Mouse (Mus musculus) cortical plate, adult 2 months (tissue): ENCODE results near the gene Setdb2. TPM values are rescaled to one million over a fixed set of nuclear protein-coding genes. Genes with fewer than 3 reads are reported as not detected.

Source experiments
- H3K27ac ChIP-seq: fragments of 200-500 bp; 2 replicates; pipeline ENCODE4 v1.5.1; 2012; ENCODE audit warnings: low read length, control low read depth, inconsistent platforms; ENCODE audit not compliant: insufficient read depth
- H3K4me1 ChIP-seq: fragments of 200-500 bp; 2 replicates; pipeline ENCODE4 v1.6.1; 2011; ENCODE audit warnings: low read length; ENCODE audit not compliant: control insufficient read depth, insufficient read depth
- H3K4me3 ChIP-seq: fragments of 200-500 bp; 2 replicates; pipeline ENCODE4 v1.5.1; 2011; ENCODE audit warnings: mild to moderate bottlenecking, low read length, control low read depth; ENCODE audit not compliant: insufficient read depth
- CTCF ChIP-seq: fragments of 200-500 bp; IDR thresholded peaks from 2 replicates; pipeline ENCODE4 v1.5.1; 2011; ENCODE audit warnings: mild to moderate bottlenecking, control low read depth, low read length; ENCODE audit not compliant: insufficient read depth; ENCODE audit errors: extremely low read depth
- POLR2A ChIP-seq: fragments of 200-500 bp; IDR thresholded peaks from 2 replicates; pipeline ENCODE4 v1.6.1; 2011; ENCODE audit warnings: mild to moderate bottlenecking, low read length, control low read depth; ENCODE audit not compliant: insufficient read depth; ENCODE audit errors: extremely low read depth
- polyA plus RNA-seq: library from polyadenylated mRNA; depleted of rRNA; stranded (reverse); fragments of >200 nt; gene quantifications from 2 replicates; pipeline ENCODE4 v1.2.3, GENCODE M21; 2012; rRNA removed

Gene Setdb2
- 3.7 and 4.7 TPM in 2 replicates for polyA plus RNA-seq

DNA sequence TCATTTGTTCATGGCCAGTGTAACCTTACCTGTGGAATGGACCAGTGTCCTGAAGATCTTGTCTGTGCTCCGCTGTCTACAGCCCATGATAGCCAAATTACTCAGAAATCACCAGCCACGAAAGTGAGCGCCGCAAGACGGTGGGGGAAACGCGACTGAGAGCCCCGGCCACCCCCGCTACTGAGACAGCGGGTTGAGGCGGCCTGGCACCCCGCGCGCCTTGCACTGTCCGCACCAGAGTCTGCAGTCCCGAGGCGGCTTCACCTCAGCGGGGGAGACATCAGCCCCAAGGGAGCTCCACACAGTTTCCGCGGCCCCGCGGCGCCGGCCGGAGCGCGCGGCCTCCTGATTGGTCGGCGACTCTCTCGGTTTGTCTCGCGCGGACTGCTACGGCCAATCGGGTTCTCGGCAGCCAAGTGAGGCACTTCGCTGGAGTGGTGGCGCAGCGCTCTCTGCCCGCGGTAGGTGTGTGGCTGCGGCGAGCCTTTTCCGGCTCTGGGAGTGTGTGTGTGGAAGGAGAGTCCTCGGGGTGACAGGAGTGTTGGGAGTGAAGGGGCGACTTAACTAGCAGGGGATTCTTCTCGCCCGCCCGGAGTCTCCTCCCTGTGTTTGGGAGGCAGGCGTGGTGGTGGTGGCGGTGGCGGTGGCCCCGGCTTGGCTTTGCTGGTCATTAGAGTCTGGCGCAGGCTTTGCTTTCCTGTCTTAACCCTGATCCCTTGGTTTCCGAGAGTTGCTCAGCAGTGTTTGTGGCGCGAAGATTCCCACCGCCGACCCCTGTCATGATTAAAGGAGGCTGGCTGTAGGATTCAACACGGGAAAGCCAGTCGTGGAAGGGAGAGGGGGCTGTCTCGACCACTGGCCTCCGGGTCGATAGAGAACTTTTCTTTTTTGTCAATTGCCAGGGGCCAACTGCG is at the start of gene Setdb2, which contains the start of gene Cab39l:
Gene Setdb2, minus strand, starts transcription at position 327 of the 914 bp plus-strand sequence.
Gene Cab39l, plus strand, starts transcription at position 415 of the 914 bp plus-strand sequence.
- Histone ChIP-seq H3K4me1 (peaks cover 2% of the 10 kb centered on the region; the same call in 1 of the 2 replicates), H3K4me3 (peak within 1 kb of the TSS; percentile 65), H3K27ac (0 out of 2 replicates have a peak within 1 kb of the TSS, but pooled peaks have one; percentile 22)
- TF ChIP-seq POLR2A, result peak; percentile 80
- TF ChIP-seq CTCF, result no peak

DNA sequence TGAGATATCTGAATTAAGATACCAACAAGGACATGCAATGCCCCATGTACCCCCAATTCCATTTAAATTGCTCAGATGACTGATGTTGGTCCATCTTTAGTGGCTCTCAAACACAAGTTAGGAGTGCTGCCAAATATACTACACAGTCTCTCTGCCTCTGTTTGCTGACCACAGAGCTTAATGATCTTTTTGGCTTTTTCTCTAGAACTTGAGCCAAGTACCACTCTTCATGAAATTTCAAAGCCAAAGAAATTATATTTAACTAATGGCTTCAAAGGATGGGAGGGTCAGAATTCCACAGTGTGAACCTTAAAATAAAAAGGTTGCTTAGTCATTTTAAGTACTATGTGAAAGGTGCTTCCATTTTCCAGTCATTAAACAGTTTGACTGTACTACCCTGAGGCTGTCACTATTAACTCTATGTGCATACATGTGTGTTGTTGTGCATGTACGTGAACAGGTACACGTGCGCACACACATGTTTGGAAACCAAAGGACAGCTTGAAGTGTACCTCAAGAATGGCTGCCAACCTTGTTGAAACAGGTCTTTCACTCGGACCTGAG is 44.6 kb upstream of the Setdb2 start:
- H3K4me1 ChIP-seq, result no peaks in the 10 kb centered on the region
- no peak overlapping the region for H3K27ac ChIP-seq
- TF ChIP-seq POLR2A (no peak), CTCF (no peak)
- H3K4me3 ChIP-seq, result no peak overlapping the region

DNA sequence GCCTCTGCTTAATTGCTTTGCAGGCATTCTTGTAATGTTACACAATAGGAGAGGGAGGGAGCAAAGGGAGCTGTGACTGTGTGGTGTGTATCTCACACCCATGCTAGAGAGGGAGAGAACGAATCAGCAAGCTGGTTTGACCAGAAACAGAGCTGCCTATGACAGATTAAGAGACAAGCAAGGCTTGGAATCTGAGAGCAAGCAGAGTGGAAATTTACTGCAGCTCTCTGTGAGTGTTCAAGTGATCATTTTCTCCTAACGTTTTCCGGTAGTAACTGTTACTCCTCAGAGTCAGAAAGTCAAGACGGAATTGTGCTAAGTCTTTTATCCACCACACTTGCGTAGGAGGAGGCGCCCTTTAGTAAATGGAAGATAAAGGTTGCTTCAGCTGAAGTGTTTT is 38.0 kb upstream of the Setdb2 start:
- no peak overlapping the region for H3K27ac ChIP-seq
- H3K4me3 ChIP-seq, result no peak overlapping the region
- H3K4me1 ChIP-seq, result no peaks in the 10 kb centered on the region; the same call in 1 of the 2 replicates
- TF ChIP-seq CTCF (no peak), POLR2A (no peak)

DNA sequence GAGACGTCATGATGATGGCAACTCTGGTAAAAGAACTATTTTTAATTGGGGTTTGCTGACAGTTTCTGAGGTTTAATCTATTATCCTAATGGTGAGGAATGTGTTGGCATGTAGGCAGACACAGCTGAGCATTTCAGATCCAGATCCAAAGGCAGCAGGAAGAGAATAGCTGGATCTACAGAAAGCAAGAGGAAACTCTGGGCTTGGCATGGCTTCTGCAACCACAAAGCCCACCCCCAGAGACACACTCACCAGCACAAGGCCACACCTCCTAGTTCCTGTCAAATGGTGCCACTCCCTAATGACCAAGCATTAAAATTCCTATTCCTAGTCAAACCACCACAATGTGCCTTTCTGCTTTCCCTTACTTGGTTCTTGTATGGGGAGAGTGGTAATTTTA is 30.1 kb upstream of the Setdb2 start:
- Histone ChIP-seq H3K4me3 (no peak overlapping the region), H3K27ac (no peak overlapping the region), H3K4me1 (no peaks in the 10 kb centered on the region)
- TF ChIP-seq POLR2A, result no peak
- no peak for TF ChIP-seq CTCF

DNA sequence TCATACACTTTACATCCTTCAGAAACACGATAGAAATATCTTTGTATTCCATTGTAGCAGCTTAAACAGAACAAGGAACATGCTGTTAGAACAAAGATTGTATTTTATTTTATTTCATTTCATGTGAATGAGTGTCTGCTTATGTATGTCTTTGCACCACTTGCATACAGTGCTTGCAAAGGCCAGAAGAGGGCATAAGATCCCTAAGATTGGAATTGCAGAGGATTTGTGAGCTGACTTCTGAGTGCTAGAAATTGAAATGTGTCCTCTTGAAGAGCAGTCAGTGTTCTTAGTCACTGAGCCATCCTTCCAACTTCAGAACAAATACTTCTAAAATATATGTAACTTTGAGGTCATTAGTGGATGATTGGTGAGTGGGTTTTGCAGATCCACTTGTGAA is 27.1 kb upstream of the Setdb2 start:
- Histone ChIP-seq H3K27ac (no peak overlapping the region), H3K4me1 (no peaks in the 10 kb centered on the region), H3K4me3 (no peak overlapping the region)
- TF ChIP-seq POLR2A (no peak), CTCF (peak; percentile 20; the same call in 1 of the 2 replicates)

DNA sequence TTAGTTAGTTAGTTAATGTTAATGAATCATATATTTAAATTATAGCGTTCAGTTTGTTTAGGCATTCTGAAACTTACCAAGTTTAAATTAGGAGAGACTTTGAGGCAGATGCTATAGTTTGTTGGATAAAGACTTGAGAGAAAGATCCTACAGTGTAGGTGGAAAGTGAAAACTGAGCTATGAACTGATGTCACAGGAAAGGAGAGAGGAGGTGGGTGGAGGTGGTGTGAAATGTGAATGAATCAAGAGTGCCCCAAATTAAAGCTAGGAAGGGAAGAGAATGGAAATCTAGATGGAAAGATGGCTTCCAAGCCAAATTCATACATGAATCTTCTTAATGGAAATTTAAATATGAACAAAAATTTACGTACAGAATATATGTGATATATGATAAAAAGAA is 25.8 kb upstream of the Setdb2 start:
- Histone ChIP-seq H3K27ac (no peak overlapping the region), H3K4me3 (no peak overlapping the region), H3K4me1 (no peaks in the 10 kb centered on the region)
- TF ChIP-seq CTCF, result no peak
- no peak for TF ChIP-seq POLR2A

DNA sequence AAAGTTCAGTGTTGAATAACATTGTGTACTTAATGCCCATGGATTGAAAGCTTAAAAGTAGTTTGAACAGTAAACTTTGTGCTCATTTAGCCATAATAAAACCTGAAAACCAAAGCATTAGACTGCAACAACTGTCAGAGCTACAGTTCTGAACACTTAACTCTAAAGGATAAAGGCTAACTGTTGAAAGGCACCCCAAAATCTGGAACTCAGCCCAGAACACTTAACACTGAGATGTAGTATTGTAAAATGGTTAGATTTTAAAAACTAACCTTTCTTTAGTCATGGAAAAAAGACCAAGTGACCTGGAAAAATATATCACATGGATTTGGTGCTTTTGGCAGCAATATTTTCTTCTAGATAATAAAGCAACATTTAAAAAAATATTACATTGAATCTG is 7.3 kb upstream of the Setdb2 start:
- Histone ChIP-seq H3K4me1 (no peaks in the 10 kb centered on the region), H3K4me3 (no peak overlapping the region), H3K27ac (no peak overlapping the region)
- TF ChIP-seq POLR2A (no peak), CTCF (no peak)

DNA sequence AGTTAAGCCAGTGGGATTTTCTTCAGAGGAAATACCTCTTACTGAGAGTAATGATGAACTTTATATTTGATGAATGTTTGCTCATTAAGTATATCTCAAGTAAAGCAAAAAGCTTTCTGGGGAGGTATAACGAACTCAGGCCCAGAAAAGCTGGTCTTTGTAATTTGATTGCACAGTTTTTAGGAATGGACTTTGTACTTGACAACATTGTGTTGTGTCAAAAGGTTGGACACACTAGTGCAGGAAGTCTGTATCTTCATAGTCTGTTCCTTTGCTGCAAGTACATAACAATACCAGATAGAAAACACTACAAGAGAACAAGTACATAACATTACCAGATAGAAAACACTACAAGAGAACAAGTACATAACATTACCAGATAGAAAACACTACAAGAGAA is 4.7 kb upstream of the Setdb2 start:
- Histone ChIP-seq H3K4me1 (no peaks in the 10 kb centered on the region), H3K27ac (no peak overlapping the region), H3K4me3 (no peak overlapping the region)
- TF ChIP-seq CTCF, result no peak
- TF ChIP-seq POLR2A, result no peak

DNA sequence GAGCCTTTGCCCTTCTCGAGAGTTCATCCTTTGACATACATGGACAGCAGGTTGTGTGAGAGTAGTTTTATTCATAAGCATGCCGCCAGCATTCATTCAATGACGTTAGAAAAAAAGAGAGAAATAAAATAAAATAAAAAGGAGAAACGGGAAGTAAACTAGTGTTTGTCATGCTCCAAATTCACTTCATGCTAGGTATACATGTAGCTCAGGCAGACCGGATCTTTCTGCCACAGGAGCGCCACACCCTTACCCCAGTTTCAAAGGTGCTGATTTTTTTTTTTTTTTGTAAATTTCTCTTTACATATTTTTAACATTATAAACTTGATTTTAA is 755 bp upstream of the Setdb2 start:
- TF ChIP-seq CTCF, result no peak
- no peak for TF ChIP-seq POLR2A
- peak overlapping the region; percentile 65 for H3K4me3 ChIP-seq
- no peak overlapping the region for H3K27ac ChIP-seq
- H3K4me1 ChIP-seq, result peaks cover 2% of the 10 kb centered on the region; the same call in 1 of the 2 replicates

DNA sequence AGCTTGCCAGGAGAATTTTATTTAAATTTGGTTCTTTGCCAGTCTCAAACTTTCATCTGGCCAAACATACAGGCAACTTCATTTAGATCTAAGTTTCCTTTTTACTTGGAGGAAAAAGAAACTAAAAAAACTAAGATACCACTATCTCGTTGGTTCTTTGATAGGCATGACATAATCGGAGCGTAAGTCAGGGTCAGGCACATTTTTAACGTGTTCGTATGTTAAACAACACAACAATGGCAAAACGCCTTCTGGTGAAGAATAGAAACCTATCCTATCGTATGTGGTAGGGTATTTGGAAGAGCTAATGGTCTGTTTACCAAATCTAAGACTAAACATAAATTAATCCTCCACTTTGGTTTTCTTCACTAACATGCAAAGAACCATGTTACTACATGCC is 645 bp downstream of the Setdb2 start:
- Histone ChIP-seq H3K27ac (no peak overlapping the region), H3K4me1 (peaks cover 2% of the 10 kb centered on the region; the same call in 1 of the 2 replicates), H3K4me3 (peak overlapping the region; percentile 65)
- TF ChIP-seq POLR2A (no peak), CTCF (no peak)

DNA sequence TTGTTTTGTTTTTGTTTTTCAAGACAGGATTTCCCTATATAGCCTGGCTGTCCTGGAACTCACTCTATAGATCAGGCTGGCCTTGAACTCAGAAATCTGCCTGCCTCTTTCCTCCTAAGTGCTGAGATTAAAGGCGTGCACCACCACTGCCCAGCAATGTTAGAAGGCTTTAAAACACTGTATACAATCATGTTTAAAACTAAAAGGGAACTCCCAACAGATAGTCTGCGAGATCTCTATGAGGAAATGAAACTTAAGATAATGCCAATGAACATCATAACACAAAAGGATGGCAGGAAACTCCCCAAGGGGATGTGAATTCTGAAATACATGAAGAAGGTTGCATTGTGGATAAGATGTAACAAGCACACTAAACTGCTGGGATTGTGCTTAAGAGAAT is 2.2 kb downstream of the Setdb2 start:
- Histone ChIP-seq H3K27ac (no peak overlapping the region), H3K4me3 (no peak overlapping the region), H3K4me1 (peaks cover 2% of the 10 kb centered on the region; the same call in 1 of the 2 replicates)
- no peak for TF ChIP-seq POLR2A
- no peak for TF ChIP-seq CTCF
